Mouse (Mus musculus) midbrain, embryonic 15.5 days (tissue): ENCODE measurements around the gene Tmem132c. TPM values are rescaled to one million over a fixed set of nuclear protein-coding genes. Genes with fewer than 3 reads are reported as not detected.

ENCODE experiments used
- ATAC-seq: fragments of 200-750 bp; cut with Nextera tagmentation; replicated peaks from 2 replicates; pipeline ENCODE4 v1.8.0; 2017; ENCODE audit warnings: moderate TSS enrichment
- H3K27ac ChIP-seq: fragments of 300-500 bp; sonication (generic); 2 replicates; pipeline ENCODE4 v1.5.1; 2015; ENCODE audit warnings: mild to moderate bottlenecking, inconsistent platforms
- H3K27me3 ChIP-seq: fragments of 300-500 bp; sonication (generic); replicated peaks from 2 replicates; pipeline ENCODE4 v1.6.1; 2015; ENCODE audit warnings: inconsistent platforms
- H3K36me3 ChIP-seq: fragments of 300-500 bp; sonication (generic); replicated peaks from 2 replicates; pipeline ENCODE4 v1.6.1; 2015; ENCODE audit warnings: inconsistent platforms
- H3K4me1 ChIP-seq: fragments of 300-500 bp; sonication (generic); 2 replicates; pipeline ENCODE4 v1.6.1; 2015; ENCODE audit warnings: inconsistent platforms
- H3K4me2 ChIP-seq: fragments of 300-500 bp; sonication (generic); 2 replicates; pipeline ENCODE4 v1.6.1; 2015; ENCODE audit warnings: inconsistent platforms, mild to moderate bottlenecking, moderate library complexity
- H3K4me3 ChIP-seq: fragments of 300-500 bp; sonication (generic); 2 replicates; pipeline ENCODE4 v1.5.1; 2015; ENCODE audit warnings: mild to moderate bottlenecking, inconsistent platforms
- H3K9ac ChIP-seq: fragments of 300-500 bp; sonication (generic); 2 replicates; pipeline ENCODE4 v1.6.1; 2015; ENCODE audit warnings: mild to moderate bottlenecking, inconsistent platforms
- H3K9me3 ChIP-seq: fragments of 300-500 bp; sonication (generic); 2 replicates; pipeline ENCODE4 v1.6.1; 2016; ENCODE audit warnings: inconsistent platforms
- WGBS: fragments of 180-500 bp; shearing (Covaris S2); methylation state at CpG from one replicate; pipeline ENCODE4 v1.1.7; 2015; ENCODE audit warnings: mixed read lengths; 5-methylcytosine and 5-hydroxymethylcytosine counted together
- polyA plus RNA-seq: library from polyadenylated mRNA; unstranded; fragments of >200 nt; fragmentation: Nextera tagmentation; extraction: Ambion mirVana; gene quantifications from 2 replicates; pipeline ENCODE4 v1.2.1, GENCODE M21; 2015

Tmem132c gene
- polyA plus RNA-seq, 1 experiment from 2014 or later = 11.5 TPM

GRCm38 (mm10) chr5:127602996-127603395 lies 361.4 kb downstream of the Tmem132c start:
- WGBS = 89% methylated on average over 5 of the region's 5 CpGs
- H3K9me3 ChIP-seq = no peaks in the 10 kb centered on the region
- peaks cover 57% of the 10 kb centered on the region for H3K36me3 ChIP-seq
- ATAC-seq = no peak
- no peak overlapping the region for H3K4me3 ChIP-seq
- H3K9ac ChIP-seq = no peak overlapping the region
- H3K27ac ChIP-seq = no peak overlapping the region
- no peaks in the 10 kb centered on the region for H3K27me3 ChIP-seq
- no peak overlapping the region for H3K4me2 ChIP-seq
- no peaks in the 10 kb centered on the region for H3K4me1 ChIP-seq

- Histone ChIP-seq H3K4me3 (no peak overlapping the region), H3K4me2 (no peak overlapping the region), H3K4me1 (peaks cover 9% of the 10 kb centered on the region; the same call in 1 of the 2 replicates), H3K36me3 (peaks cover 23% of the 10 kb centered on the region), H3K9ac (no peak overlapping the region), H3K9me3 (no peaks in the 10 kb centered on the region), H3K27me3 (no peaks in the 10 kb centered on the region), H3K27ac (no peak overlapping the region)
- ATAC-seq = no peak
- 95% methylated on average over 2 of the region's 2 CpGs for WGBS
Observed at GRCm38 (mm10) chr5:127607507-127607906, 365.9 kb downstream of the Tmem132c start.

DNA sequence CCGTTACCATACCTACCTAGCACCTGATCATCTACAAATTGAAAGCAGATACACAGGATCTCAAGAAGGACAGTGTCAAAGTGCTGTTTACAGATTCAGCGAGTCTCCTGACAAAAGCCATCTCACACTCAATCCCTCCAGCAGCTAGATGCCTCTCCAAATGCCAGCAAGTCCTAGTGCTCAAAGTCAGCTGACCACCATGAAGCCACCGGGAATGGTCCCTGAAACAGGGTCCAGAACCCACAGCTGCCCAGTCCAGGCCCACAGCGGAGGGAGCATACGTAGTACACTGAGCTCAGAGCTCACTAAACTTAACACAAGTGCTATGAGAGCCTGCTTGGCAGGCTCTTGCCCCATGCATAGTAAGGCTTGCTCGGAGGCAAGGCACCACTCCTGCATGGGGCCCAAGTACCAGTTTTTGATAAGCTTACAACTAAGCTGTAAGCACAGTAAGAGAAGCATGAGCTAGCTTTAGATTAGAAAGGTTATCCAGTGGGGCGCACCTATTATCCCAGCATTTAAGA lies 367.6 kb downstream of the Tmem132c start:
- ATAC-seq = no peak
- Histone ChIP-seq H3K9me3 (no peaks in the 10 kb centered on the region), H3K4me1 (peaks cover 19% of the 10 kb centered on the region), H3K4me2 (no peak overlapping the region), H3K27me3 (no peaks in the 10 kb centered on the region), H3K27ac (no peak overlapping the region), H3K36me3 (peaks cover 10% of the 10 kb centered on the region; the same call in 1 of the 2 replicates), H3K4me3 (no peak overlapping the region), H3K9ac (no peak overlapping the region)
- WGBS = 88% methylated on average over 7 of the region's 7 CpGs

GRCm38 (mm10) chr5:127610787-127611509 lies 369.3 kb downstream of the Tmem132c start:
- Histone ChIP-seq H3K36me3 (0 out of 2 replicates have a peak, but pooled peaks cover 7% of the 10 kb centered on the region), H3K9me3 (no peaks in the 10 kb centered on the region), H3K27ac (no peak overlapping the region), H3K4me3 (no peak overlapping the region), H3K27me3 (no peaks in the 10 kb centered on the region), H3K4me1 (peaks cover 36% of the 10 kb centered on the region), H3K4me2 (no peak overlapping the region), H3K9ac (no peak overlapping the region)
- no peak for ATAC-seq
- WGBS = 80% methylated on average over 6 of the region's 6 CpGs

DNA sequence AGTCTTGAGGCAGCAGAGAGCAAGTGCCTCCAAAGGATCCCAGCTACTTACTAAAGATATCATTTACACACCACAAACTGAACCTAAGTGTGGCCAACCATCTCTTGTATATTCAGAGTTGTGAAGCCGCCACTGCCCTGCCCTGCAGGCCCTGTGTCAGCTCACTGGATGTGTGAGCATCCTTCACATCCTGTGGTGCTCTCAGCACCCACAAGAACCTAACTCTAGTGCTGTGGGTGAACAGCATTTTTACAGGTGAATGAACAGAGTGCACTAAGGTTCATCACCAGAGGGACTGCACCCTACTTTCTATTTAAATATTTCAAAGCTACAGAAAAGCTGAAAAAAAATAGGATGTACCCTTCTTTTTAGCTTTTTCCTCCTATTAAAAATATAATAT lies 370.3 kb downstream of the Tmem132c start:
- Histone ChIP-seq H3K27ac (no peak overlapping the region), H3K9ac (no peak overlapping the region), H3K4me1 (peaks cover 41% of the 10 kb centered on the region), H3K36me3 (0 out of 2 replicates have a peak, but pooled peaks cover 7% of the 10 kb centered on the region), H3K4me2 (no peak overlapping the region), H3K9me3 (no peaks in the 10 kb centered on the region), H3K4me3 (no peak overlapping the region), H3K27me3 (no peaks in the 10 kb centered on the region)
- 65% methylated on average over 1 of the region's 1 CpGs for WGBS
- no peak for ATAC-seq

DNA sequence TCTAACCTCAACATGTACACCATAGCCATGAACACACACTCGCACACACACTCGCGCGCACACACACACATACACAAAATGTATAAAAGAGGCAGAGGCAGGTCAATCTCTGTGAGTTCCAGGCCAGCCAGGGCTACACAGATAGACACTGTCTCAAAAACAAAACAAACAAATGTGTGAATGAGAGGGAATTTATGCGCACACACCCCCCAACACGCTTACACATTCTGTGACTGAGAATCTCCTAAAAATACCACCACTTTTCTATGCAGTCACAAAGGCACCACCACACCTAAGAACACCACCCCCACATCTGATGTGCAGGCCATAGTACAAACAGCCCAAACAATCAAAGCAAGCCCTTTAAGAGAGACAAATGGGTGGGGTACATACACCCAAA lies 370.8 kb downstream of the Tmem132c start:
- peaks cover 41% of the 10 kb centered on the region for H3K4me1 ChIP-seq
- H3K27ac ChIP-seq = no peak overlapping the region
- no peak overlapping the region for H3K9ac ChIP-seq
- 0 out of 2 replicates have a peak, but pooled peaks cover 5% of the 10 kb centered on the region for H3K36me3 ChIP-seq
- no peak overlapping the region for H3K4me3 ChIP-seq
- WGBS = 97% methylated on average over 6 of the region's 6 CpGs
- no peaks in the 10 kb centered on the region for H3K27me3 ChIP-seq
- ATAC-seq = no peak
- no peak overlapping the region for H3K4me2 ChIP-seq
- no peaks in the 10 kb centered on the region for H3K9me3 ChIP-seq
